9 mouse cellular contexts compared by ENCODE assay signal in the genomic region with DNA sequence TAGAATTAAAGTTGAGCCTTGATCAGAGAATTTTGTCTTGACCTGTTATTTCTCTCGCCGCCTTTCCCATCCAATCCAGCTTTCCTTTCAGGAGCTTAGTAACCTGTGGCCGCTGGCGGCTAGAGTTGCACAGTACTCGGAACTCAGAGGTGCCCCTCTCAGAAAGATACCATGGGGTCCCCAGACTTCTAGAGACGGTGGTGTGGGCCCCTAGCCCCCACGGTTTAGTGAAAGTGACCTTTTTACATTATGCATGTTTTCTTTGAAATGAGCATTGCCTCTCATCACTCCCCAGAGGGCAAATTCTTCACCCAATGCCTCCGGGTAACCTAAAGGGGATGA. TPM values are rescaled to one million over a fixed set of nuclear protein-coding genes. Genes with fewer than 3 reads are reported as not detected.
DNase-seq lines count a peak whose midpoint lies in the region; ATAC-seq and TF ChIP-seq lines count a peak whose summit lies in the region.
"Had no signal": no experiment of that assay in that cellular context is flagged by ENCODE, and none has a peak within 500 bp of the region (broad histone marks: within the 10 kb centered on the region; RNA-seq: fewer than 3 reads in every experiment).

No protein-coding gene starts in this region.

- no peaks in the 10 kb centered on the region for H3K9me3 ChIP-seq in heart, embryonic 11.5 days (replicated peaks; ENCODE audit: control insufficient read depth, low read length)
- no peaks in the 10 kb centered on the region for H3K9me3 ChIP-seq in ES-E14 (ENCODE audit: control insufficient read depth, insufficient read depth, low read depth, low read length)
- no peaks in the 10 kb centered on the region for H3K9me3 ChIP-seq in liver, embryonic 16.5 days (replicated peaks; ENCODE audit: control insufficient read depth, low read length)

- peak overlapping the region; percentile 1; the same call in 1 of the 2 replicates for H3K9ac ChIP-seq in heart, embryonic 11.5 days (ENCODE audit: low read depth, low read length)
- H3K9ac ChIP-seq in ES-E14 (ENCODE audit: insufficient read depth, low read depth, low read length, poor library complexity, severe bottlenecking): peak overlapping the region; percentile 70
- H3K9ac ChIP-seq in liver, embryonic 16.5 days (ENCODE audit: low read depth, low read length): no peak overlapping the region

- no peak for ATAC-seq in heart, embryonic 11.5 days (replicated peaks; ENCODE audit: insufficient number of reproducible peaks, low FRiP score, low TSS enrichment)
- ATAC-seq in liver, embryonic 16.5 days (ENCODE audit: low read depth): no peak

- in situ Hi-C loops in ES-E14 (cut with MboI; ENCODE audit: low sequenced_read_pairs in 2 of 2, unreplicated experiment in 2 of 2): no loop called here

- H3K27ac ChIP-seq in heart, embryonic 11.5 days (ENCODE audit: low read depth, low read length): no peak overlapping the region
- H3K27ac ChIP-seq in ES-E14 (ENCODE audit: insufficient read depth, low read depth, low read length, poor library complexity, severe bottlenecking): peak overlapping the region; percentile 100
- no peak overlapping the region for H3K27ac ChIP-seq in liver, embryonic 16.5 days (ENCODE audit: low read length)
- H3K27ac ChIP-seq: macrophage had no signal

- peak overlapping the region; percentile 68 for H3K4me2 ChIP-seq in heart, embryonic 11.5 days
- peak overlapping the region; percentile 49 for H3K4me2 ChIP-seq in liver, embryonic 16.5 days (ENCODE audit: low read depth, low read length)

- peak overlapping the region; percentile 42 for H3K4me3 ChIP-seq in heart, embryonic 11.5 days (ENCODE audit: low read depth, low read length)
- peak overlapping the region; percentile 28 to 51 for H3K4me3 ChIP-seq in ES-E14 (ENCODE audit: insufficient read depth in 1 of 2, low read depth in 1 of 2, low read length in 2 of 2, poor library complexity in 1 of 2, severe bottlenecking in 1 of 2)
- peak overlapping the region; percentile 24 for H3K4me3 ChIP-seq in liver, embryonic 16.5 days (ENCODE audit: low read depth, low read length)

- intact Hi-C loops in heart, postnatal 36 days (cut with DNase I): loop anchor here (1.0 to 10.0 kb wide), 4 partner anchors 120 to 740 kb away; partner anchors contain the start of genes Gm28557, Gm49345 and Zfp729a
- intact Hi-C loops in heart, postnatal 10 days (cut with DNase I): loop anchor here (5.0 to 10.0 kb wide), 3 partner anchors 208 to 740 kb away; partner anchors contain the start of genes Gm28557, Gm49345 and Zfp729a

- no peaks in the 10 kb centered on the region for H3K27me3 ChIP-seq in heart, embryonic 11.5 days (ENCODE audit: control insufficient read depth, insufficient read depth, low read length)
- H3K27me3 ChIP-seq in liver, embryonic 16.5 days (ENCODE audit: control insufficient read depth, insufficient read depth, low read depth, low read length): no peaks in the 10 kb centered on the region

- H3K4me1 ChIP-seq in heart, embryonic 11.5 days (ENCODE audit: control insufficient read depth, insufficient read depth, low read length): no peaks in the 10 kb centered on the region; the same call in 1 of the 2 replicates
- H3K4me1 ChIP-seq in ES-E14 (ENCODE audit: control insufficient read depth in 2 of 2, insufficient read depth in 2 of 2, low read length in 2 of 2, poor library complexity in 1 of 2): peaks cover 9 to 16% of the 10 kb centered on the region in 2 experiments
- no peaks in the 10 kb centered on the region for H3K4me1 ChIP-seq in liver, embryonic 16.5 days (ENCODE audit: control insufficient read depth, low read depth, low read length)

- H3K36me3 ChIP-seq in heart, embryonic 11.5 days (ENCODE audit: control insufficient read depth, insufficient read depth, low read length): no peaks in the 10 kb centered on the region
- no peaks in the 10 kb centered on the region for H3K36me3 ChIP-seq in ES-E14 (ENCODE audit: control insufficient read depth, insufficient read depth, low read length, poor library complexity, severe bottlenecking)
- H3K36me3 ChIP-seq in liver, embryonic 16.5 days (ENCODE audit: control insufficient read depth, insufficient read depth): no peaks in the 10 kb centered on the region

- 19% methylated on average over 8 of the region's 8 CpGs for WGBS in heart, embryonic 11.5 days (ENCODE audit: insufficient replicate concordance)
- 25% methylated on average over 8 of the region's 8 CpGs for WGBS in liver, embryonic 16.5 days (ENCODE audit: insufficient replicate concordance)

- no peak for DNase-seq in heart, postnatal 36 days
- no peak for DNase-seq in ES-E14 (ENCODE audit: low read depth, low spot score)
- peak; percentile 3 for DNase-seq in heart, postnatal 10 days
- DNase-seq in right cerebral cortex, adult 18-20 months: no peak
- no peak for DNase-seq in ovary, postnatal 14 days (ENCODE audit: low spot score)
- no peak for DNase-seq in layer of hippocampus, postnatal 14 days (ENCODE audit: low spot score in 2 of 2)

TF ChIP-seq in ES-E14, 5 proteins besides CTCF, POLR2A, EP300 and RAD21:
- TF ChIP-seq CHD2 (IDR thresholded peaks at IDR 0.05; ENCODE audit: low read depth, low read length): no peak; the same call in 1 of the 2 replicates
- TF ChIP-seq ZNF384 (IDR thresholded peaks at IDR 0.05; ENCODE audit: low read depth, low read length): no peak
- no peak for TF ChIP-seq ZC3H11A (IDR thresholded peaks at IDR 0.05; ENCODE audit: borderline replicate concordance, low read depth, low read length)
- TF ChIP-seq MAFK (IDR thresholded peaks at IDR 0.05; ENCODE audit: insufficient read depth, low read depth, low read length): no peak
- no peak for TF ChIP-seq HCFC1 (IDR thresholded peaks at IDR 0.05; ENCODE audit: borderline replicate concordance, insufficient read depth, low read length)

RNA-seq across cellular contexts. Expression of gene Gm10037, which starts 13.9 kb away (rescaled TPM):
- 1.4 and 1.7 TPM in 2 replicates for polyA plus RNA-seq in heart, embryonic 11.5 days (2014; fragmentation: Nextera tagmentation; extraction: Ambion mirVana)
- 1 to 10 TPM in 1 of 2 experiments, under 1 TPM in 1; 0.89 to 1.2 TPM for total RNA-seq in heart, postnatal 36 days (2021)
- total RNA-seq in ES-E14 (2012; rRNA removed): 2.4 and 5.3 TPM in 2 replicates
- under 1 TPM in 1 of 2 experiments, not detected in 1; 0.89 TPM for total RNA-seq in heart, postnatal 10 days (2021)
- polyA plus RNA-seq in liver, embryonic 16.5 days (2015; fragmentation: Nextera tagmentation; extraction: Ambion mirVana): 0.19 TPM in 1 of 2 replicates, not detected in the other
- 1 to 10 TPM; 6.0 to 6.5 TPM for total RNA-seq in layer of hippocampus, postnatal 14 days (2021)

RNA-seq across cellular contexts. Expression of gene BC048507, which starts 18.3 kb away (rescaled TPM):
- polyA plus RNA-seq in heart, embryonic 11.5 days (2014; fragmentation: Nextera tagmentation; extraction: Ambion mirVana): not detected in 2 replicates
- total RNA-seq in heart, postnatal 36 days (2021): not detected
- 0.48 TPM in 1 of 2 replicates, not detected in the other for total RNA-seq in ES-E14 (2012; rRNA removed)
- not detected for total RNA-seq in heart, postnatal 10 days (2021)
- polyA plus RNA-seq in liver, embryonic 16.5 days (2015; fragmentation: Nextera tagmentation; extraction: Ambion mirVana): not detected in 2 replicates
- total RNA-seq in layer of hippocampus, postnatal 14 days (2021): not detected
- polyA plus RNA-seq: macrophage had no signal

RNA-seq across cellular contexts. Expression of gene Zfp273, which starts 31.3 kb away (rescaled TPM):
- 4.1 and 5.5 TPM in 2 replicates for polyA plus RNA-seq in heart, embryonic 11.5 days (2014; fragmentation: Nextera tagmentation; extraction: Ambion mirVana)
- total RNA-seq in heart, postnatal 36 days (2021): 1 to 10 TPM; 1.8 to 2.2 TPM
- 3.2 and 3.3 TPM in 2 replicates for total RNA-seq in ES-E14 (2012; rRNA removed)
- total RNA-seq in heart, postnatal 10 days (2021): 1 to 10 TPM; 1.9 to 2.8 TPM
- polyA plus RNA-seq in liver, embryonic 16.5 days (2015; fragmentation: Nextera tagmentation; extraction: Ambion mirVana): 1.0 and 1.1 TPM in 2 replicates
- total RNA-seq in layer of hippocampus, postnatal 14 days (2021): 1 to 10 TPM; 7.1 to 7.6 TPM

Comparison
In these comparisons a context has a peak if more than half of its experiments do, and no peak if none do; other contexts are left out.
1. DNase-seq: peak in heart, postnatal 10 days (2 of 2); none in heart, postnatal 36 days (0 of 2), ES-E14 (single experiment), right cerebral cortex, adult 18-20 months (single experiment), ovary, postnatal 14 days (single experiment) and layer of hippocampus, postnatal 14 days (0 of 2).
2. Peak in every context shown above with its lines, with median percentiles within 50 percentile points of each other: H3K4me3 ChIP-seq.